Mouse (Mus musculus) cortical plate, adult 2 months (tissue): ENCODE results near the gene Dab1.

Source experiments
- CTCF ChIP-seq: fragments of 200-500 bp; IDR thresholded peaks from 2 replicates; pipeline ENCODE4 v1.5.1; 2011; ENCODE audit warnings: mild to moderate bottlenecking, control low read depth, low read length; ENCODE audit not compliant: insufficient read depth; ENCODE audit errors: extremely low read depth
- POLR2A ChIP-seq: fragments of 200-500 bp; IDR thresholded peaks from 2 replicates; pipeline ENCODE4 v1.6.1; 2011; ENCODE audit warnings: mild to moderate bottlenecking, low read length, control low read depth; ENCODE audit not compliant: insufficient read depth; ENCODE audit errors: extremely low read depth

GRCm38 (mm10) chr4:104206639-104207038, 587.5 kb downstream of the Dab1 start:
- TF ChIP-seq CTCF: no peak
- TF ChIP-seq POLR2A: no peak
